Mouse (Mus musculus) ES-Bruce4 (cell line): ENCODE measurements around the gene Sept9. TPM values are rescaled to one million over a fixed set of nuclear protein-coding genes. Genes with fewer than 3 reads are reported as not detected.
A peak's percentile ranks its signal among the peaks of the same experiment; 100 is the strongest.

Experiments
- H3K27ac ChIP-seq: 2 replicates; pipeline ENCODE4 v1.5.1; 2012; ENCODE audit warnings: low read length, inconsistent platforms; ENCODE audit not compliant: insufficient read depth
- H3K27me3 ChIP-seq: 2 replicates; pipeline ENCODE4 v1.6.1; 2012; ENCODE audit warnings: mild to moderate bottlenecking, low read length, inconsistent platforms; ENCODE audit not compliant: control insufficient read depth, poor library complexity, insufficient read depth, severe bottlenecking
- H3K36me3 ChIP-seq: 2 replicates; pipeline ENCODE4 v1.6.1; 2012; ENCODE audit warnings: inconsistent platforms, mild to moderate bottlenecking, low read length, moderate library complexity; ENCODE audit not compliant: control insufficient read depth, poor library complexity, insufficient read depth, severe bottlenecking
- H3K4me1 ChIP-seq: one replicate; pipeline ENCODE4 v1.8.1; 2011; ENCODE audit warnings: low read length; ENCODE audit not compliant: control insufficient read depth, insufficient read depth
- H3K4me3 ChIP-seq: 2 replicates; pipeline ENCODE4 v1.5.1; 2011; ENCODE audit warnings: low read depth, mild to moderate bottlenecking, low read length
- H3K9ac ChIP-seq: 2 replicates; pipeline ENCODE4 v1.6.1; 2012; ENCODE audit warnings: low read depth, mild to moderate bottlenecking, inconsistent platforms; ENCODE audit not compliant: poor library complexity, severe bottlenecking
- H3K9me3 ChIP-seq: replicated peaks from 2 replicates; pipeline ENCODE4 v1.6.1; 2012; ENCODE audit warnings: mild to moderate bottlenecking, low read length, inconsistent platforms; ENCODE audit not compliant: control insufficient read depth, poor library complexity, insufficient read depth, severe bottlenecking
- CTCF ChIP-seq: IDR thresholded peaks from one replicate; pipeline ENCODE4 v1.8.1; 2011; ENCODE audit warnings: low read depth, low read length
- EP300 ChIP-seq: IDR thresholded peaks from 2 replicates; pipeline ENCODE4 v1.6.1; 2011; ENCODE audit warnings: low read depth, low read length; ENCODE audit not compliant: insufficient read depth
- POLR2A ChIP-seq: IDR thresholded peaks from one replicate; pipeline ENCODE4 v1.8.1; 2011; ENCODE audit warnings: low read length; ENCODE audit not compliant: insufficient read depth
- polyA plus RNA-seq: library from polyadenylated mRNA; stranded (reverse); fragments of >200 nt; gene quantifications from 2 replicates; pipeline ENCODE4 v1.2.4, GENCODE M21; 2011; ENCODE audit warnings: low read depth; ENCODE audit not compliant: missing spikeins, insufficient read depth, insufficient read length

Gene Sept9
- polyA plus RNA-seq, 1 experiment, result 123 TPM

GRCm38 (mm10) chr11:117344339-117345021, 145.0 kb downstream of the Sept9 start:
- peak overlapping the region; percentile 53 for H3K27ac ChIP-seq
- H3K4me1 ChIP-seq, result peaks cover 26% of the 10 kb centered on the region
- TF ChIP-seq POLR2A, result no peak
- no peak for TF ChIP-seq CTCF
- TF ChIP-seq EP300, result no peak
- H3K9ac ChIP-seq, result no peak overlapping the region
- H3K4me3 ChIP-seq, result no peak overlapping the region
- no peaks in the 10 kb centered on the region for H3K9me3 ChIP-seq
- no peaks in the 10 kb centered on the region for H3K27me3 ChIP-seq
- no peaks in the 10 kb centered on the region for H3K36me3 ChIP-seq

- Histone ChIP-seq H3K9me3 (no peaks in the 10 kb centered on the region), H3K36me3 (no peaks in the 10 kb centered on the region), H3K4me3 (no peak overlapping the region), H3K27me3 (no peaks in the 10 kb centered on the region), H3K27ac (peak overlapping the region; percentile 53), H3K9ac (no peak overlapping the region), H3K4me1 (peaks cover 26% of the 10 kb centered on the region)
- 0 out of 2 replicates have a peak, but pooled peaks have one; percentile 52 for TF ChIP-seq EP300
- TF ChIP-seq CTCF, result no peak
Observed at GRCm38 (mm10) chr11:117345022-117345765, 145.7 kb downstream of the Sept9 start.

- Histone ChIP-seq H3K9me3 (no peaks in the 10 kb centered on the region), H3K27ac (no peak overlapping the region), H3K27me3 (no peaks in the 10 kb centered on the region), H3K9ac (no peak overlapping the region), H3K4me1 (peaks cover 19% of the 10 kb centered on the region), H3K4me3 (no peak overlapping the region), H3K36me3 (0 out of 2 replicates have a peak, but pooled peaks cover 4% of the 10 kb centered on the region)
- TF ChIP-seq POLR2A (no peak), CTCF (no peak), EP300 (no peak)
Observed at GRCm38 (mm10) chr11:117347256-117347655, 147.8 kb downstream of the Sept9 start.

GRCm38 (mm10) chr11:117348429-117349103, 149.1 kb downstream of the Sept9 start:
- H3K4me3 ChIP-seq, result no peak overlapping the region
- H3K27me3 ChIP-seq, result no peaks in the 10 kb centered on the region
- peaks cover 18% of the 10 kb centered on the region for H3K4me1 ChIP-seq
- H3K9me3 ChIP-seq, result no peaks in the 10 kb centered on the region
- TF ChIP-seq CTCF (no peak), POLR2A (no peak), EP300 (no peak)
- no peak overlapping the region for H3K27ac ChIP-seq
- H3K36me3 ChIP-seq, result 0 out of 2 replicates have a peak, but pooled peaks cover 9% of the 10 kb centered on the region
- no peak overlapping the region for H3K9ac ChIP-seq

- 0 out of 2 replicates have a peak, but pooled peaks cover 9% of the 10 kb centered on the region for H3K36me3 ChIP-seq
- H3K27me3 ChIP-seq, result no peaks in the 10 kb centered on the region
- H3K4me3 ChIP-seq, result no peak overlapping the region
- no peak overlapping the region for H3K9ac ChIP-seq
- peaks cover 8% of the 10 kb centered on the region for H3K4me1 ChIP-seq
- no peak overlapping the region for H3K27ac ChIP-seq
- TF ChIP-seq EP300 (no peak), CTCF (no peak), POLR2A (no peak)
- H3K9me3 ChIP-seq, result no peaks in the 10 kb centered on the region
Observed at GRCm38 (mm10) chr11:117349429-117350363, 150.2 kb downstream of the Sept9 start.
